Mouse (Mus musculus) Muller cell, postnatal 12 days (primary cell): ENCODE results near the gene Strn3.
"Not testable (repeated sequence)": the region's sequence is repeated elsewhere in the genome, so short reads cannot be mapped to it uniquely, and the experiment has no call there.

Experiments
- DNase-seq: peaks from one replicate; pipeline ENCODE4 v3.0.0-alpha.2; 2015; ENCODE audit errors: inconsistent ontology term

The Strn3 gene

DNA sequence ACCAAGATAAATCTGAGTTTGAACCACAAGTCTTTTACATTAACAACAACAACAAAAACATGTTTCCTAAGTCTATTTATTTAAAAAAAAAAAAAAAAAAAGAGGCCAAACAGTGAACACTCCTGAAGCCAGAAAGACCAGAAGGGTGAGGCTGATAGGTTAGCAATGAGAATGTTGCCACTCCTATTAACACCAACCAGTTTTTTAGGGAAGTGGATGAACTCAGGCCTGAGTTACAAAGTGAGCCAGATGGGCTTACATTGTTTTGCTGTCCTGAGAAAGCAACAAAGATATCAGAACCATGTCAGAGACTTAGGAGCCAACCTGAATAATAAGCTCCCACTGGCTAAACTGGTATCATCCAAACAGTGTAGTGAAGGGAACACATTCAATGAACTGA, 71.1 kb downstream of the Strn3 start:
- DNase-seq, result no peak

GRCm38 (mm10) chr12:51612361-51612760, 79.3 kb downstream of the Strn3 start:
- DNase-seq, result no peak

DNA sequence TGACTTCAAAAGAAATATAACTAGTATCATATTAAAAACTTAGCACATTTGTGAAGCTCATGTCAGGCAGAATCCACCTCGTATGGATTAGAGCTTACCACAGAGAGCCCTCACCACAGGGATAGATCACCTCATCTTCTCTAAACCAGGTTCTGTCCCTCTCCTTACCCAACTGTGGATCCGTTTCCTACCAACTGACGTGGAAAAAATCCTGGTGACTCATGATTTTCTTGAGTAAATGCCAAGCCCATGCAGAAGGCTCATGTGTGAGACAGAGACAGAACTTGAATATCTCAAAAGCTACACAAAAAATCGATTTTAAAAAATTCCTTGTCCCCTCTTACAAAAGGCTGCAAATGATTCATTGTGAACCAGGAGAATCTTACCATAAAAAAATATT, 85.6 kb downstream of the Strn3 start:
- peak; percentile 61 for DNase-seq

- no peak for DNase-seq
Observed at GRCm38 (mm10) chr12:51603306-51603705, 88.4 kb downstream of the Strn3 start.

DNA sequence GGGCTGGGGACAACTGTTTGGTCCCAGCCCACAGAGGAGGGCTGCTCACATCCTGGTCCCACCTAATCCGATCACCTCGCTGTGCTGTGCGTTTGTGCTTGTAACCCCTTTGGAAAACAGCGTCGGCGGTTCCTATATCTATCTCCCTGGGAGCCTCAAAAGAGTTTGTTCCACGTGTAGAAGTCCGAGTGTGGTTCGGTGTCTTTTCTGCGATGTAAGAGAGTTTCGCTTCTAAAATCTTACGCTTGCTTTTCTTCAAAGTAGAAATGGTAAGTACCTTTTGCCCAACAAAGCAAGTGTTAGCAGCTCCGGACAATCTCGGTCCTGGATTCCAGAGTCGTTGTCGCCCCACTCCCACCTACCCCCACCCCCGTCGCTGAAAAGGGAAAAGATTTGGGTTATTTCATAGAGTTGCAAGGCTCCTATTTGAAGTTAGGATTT, 97.6 kb downstream of the Strn3 start:
- DNase-seq, result peak; percentile 26

GRCm38 (mm10) chr12:51593229-51594029, 98.3 kb downstream of the Strn3 start, which contains the start of gene Coch:
Gene Coch (plus strand): TSS chr12:51593341.
- peak; percentile 34 for DNase-seq

- DNase-seq, result no peak
Observed at GRCm38 (mm10) chr12:51592888-51593228, 98.8 kb downstream of the Strn3 start.

DNA sequence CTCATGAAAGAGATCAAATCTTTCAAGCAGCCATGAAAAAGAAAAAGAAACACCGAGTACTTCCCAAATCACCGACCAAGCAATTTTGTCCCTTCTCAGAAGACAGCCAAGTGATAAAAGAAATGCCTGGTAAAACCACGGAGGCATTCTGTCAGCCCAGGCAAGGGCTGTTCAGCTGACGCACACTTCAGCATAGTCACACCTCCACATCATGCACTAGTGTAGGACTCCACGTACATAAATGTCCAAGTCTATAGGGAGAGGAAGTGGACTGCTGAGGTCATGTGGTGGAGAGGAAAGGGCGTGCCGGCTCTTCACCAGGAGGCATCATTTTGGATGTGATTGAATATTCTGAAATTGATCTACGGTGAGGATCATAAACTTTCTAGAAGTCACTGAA, 99.8 kb downstream of the Strn3 start:
- no peak for DNase-seq

GRCm38 (mm10) chr12:51589263-51589662, 102.4 kb downstream of the Strn3 start:
- no peak for DNase-seq

DNA sequence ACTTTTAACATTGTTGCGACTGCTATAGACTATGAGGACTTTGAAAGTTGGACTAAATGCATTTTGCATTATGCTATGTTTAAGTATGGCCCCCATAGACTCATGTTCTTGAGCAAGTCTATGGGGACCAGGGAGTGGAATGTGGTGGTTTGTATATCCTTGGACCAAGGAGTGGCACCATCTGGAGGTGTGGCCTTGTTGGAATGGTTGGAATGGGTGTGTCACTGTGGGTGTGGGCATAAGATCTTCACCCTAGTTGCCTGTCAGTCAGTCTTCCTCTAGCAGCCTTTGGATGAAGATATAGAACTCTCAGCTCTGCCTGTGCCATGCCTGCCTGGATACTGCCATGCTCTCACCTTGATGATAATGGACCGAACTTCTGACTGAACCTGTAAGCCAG, 113.9 kb downstream of the Strn3 start:
- not testable (repeated sequence) for DNase-seq

GRCm38 (mm10) chr12:51572651-51573050, 119.0 kb downstream of the Strn3 start:
- DNase-seq, result no peak

- DNase-seq, result no peak
Observed at GRCm38 (mm10) chr12:51569944-51570343, 121.8 kb downstream of the Strn3 start.

DNA sequence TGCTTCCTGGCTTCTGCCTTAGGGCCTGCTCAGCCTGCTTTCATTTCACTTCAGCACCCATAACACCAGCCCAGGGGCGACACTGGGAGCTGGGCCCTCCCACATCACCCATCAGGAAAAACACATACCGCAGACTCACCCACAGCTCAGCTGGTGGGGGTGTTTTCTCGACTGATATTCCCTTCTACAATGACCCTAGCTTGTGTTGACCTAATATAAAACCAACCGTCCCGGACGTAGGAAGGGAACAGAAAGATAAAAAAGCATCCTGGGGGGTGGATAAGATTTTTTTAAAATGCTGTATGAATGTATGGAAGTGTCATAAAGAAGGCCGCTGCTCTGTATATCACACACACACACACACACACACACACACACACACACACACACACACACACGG, 122.2 kb downstream of the Strn3 start:
- no peak for DNase-seq

DNA sequence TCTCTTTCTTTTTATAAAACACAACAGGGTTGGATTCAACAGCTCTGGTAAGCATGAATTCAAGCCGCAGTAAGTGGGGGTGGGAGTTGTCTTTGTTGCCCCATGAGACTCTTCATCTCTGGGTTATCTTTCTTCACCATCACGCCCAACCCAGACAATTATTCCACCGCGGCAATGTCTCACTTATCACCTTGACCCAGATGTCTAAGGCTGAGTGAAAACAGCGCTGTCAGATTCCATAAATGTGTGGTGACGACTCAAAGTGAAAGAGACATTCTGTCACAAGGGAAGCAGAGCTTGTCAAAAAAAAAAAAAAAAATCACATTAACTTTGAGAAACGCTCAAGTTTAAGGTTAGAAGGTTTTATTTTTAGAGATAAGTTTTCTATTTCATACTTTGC, 124.5 kb downstream of the Strn3 start:
- DNase-seq, result no peak

DNA sequence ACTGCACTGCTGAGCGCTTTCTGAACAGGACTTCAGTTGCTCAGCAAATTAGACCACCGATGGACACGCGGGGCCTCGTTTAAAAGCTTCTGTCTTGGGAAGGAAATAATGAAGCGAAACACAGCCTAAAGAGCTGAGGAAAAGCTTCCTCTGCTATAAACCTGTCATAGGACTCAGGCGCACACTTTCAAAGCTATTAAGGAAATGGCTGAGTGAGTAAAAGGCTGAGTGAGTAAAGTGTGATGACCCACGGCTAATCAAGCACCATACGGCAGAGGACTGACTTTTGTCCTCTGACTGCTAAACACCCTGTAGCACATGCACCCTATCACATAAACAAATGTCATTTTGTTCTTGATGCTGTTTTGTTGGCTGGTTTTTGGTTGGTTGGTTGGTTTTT, 130.3 kb downstream of the Strn3 start:
- DNase-seq, result no peak
